Mouse (Mus musculus) c-Kit-negative CD71-positive TER-119-positive erythroid progenitor cells, embryonic 14.5 days (primary cell): Measurements from ENCODE around the gene Nudt4.

Experiments
- DNase-seq: peaks from one replicate; pipeline ENCODE4 v3.0.0-alpha.2; 2013; ENCODE audit warnings: low read depth, low spot score

The Nudt4 gene

DNA sequence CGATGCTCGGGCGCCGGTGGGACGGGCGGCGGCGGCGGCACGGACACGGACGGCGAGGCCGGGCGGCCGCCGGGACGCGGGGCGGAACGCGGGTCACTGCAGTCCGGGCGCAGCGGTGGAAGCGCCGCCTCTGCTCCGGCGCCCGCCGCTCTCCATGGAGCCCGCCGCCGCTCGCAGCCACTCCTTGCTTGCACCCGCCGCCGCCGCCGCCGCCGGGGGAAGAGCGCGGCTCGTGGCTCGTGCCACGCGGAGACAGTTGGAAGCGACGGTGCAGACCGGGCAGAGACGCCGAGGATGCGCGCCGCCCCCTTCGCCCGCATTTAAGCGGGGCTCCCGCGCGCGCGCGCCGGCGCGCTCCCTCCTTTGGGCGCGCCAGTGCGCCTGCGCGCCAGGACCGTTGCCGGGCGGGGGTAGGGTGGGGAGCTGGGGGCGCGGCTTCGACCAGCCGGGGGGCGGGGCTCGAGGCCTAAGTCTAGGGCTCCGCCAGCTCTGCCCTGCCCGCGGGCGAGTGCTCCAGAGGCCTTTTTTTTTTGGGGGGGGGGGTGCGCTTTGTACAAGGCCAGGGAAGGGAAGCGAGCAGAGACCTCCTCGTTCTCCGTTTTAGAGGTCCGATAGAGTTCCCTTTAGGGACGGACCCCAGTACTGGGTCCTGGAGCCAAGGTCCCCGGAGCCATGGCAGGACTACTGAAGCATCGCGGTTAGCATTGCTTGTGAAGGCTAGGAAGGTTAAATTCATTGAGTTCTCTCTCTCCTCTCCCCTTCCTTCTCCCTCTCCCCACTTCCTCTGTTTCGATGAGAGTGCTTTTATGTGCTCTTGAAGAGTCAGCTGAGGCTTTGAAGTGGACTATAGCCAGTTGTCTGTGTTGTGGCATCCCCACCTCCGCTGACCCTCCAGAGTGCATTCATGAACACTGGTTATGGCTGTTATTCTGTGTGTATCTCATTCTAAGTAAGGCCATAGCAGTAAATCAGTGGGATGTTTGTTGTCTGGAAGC lies at the start of gene Nudt4:
TSS of gene Nudt4 (minus strand) at position 296 of the 995 bp plus-strand sequence.
- DNase-seq: peak; percentile 88

DNA sequence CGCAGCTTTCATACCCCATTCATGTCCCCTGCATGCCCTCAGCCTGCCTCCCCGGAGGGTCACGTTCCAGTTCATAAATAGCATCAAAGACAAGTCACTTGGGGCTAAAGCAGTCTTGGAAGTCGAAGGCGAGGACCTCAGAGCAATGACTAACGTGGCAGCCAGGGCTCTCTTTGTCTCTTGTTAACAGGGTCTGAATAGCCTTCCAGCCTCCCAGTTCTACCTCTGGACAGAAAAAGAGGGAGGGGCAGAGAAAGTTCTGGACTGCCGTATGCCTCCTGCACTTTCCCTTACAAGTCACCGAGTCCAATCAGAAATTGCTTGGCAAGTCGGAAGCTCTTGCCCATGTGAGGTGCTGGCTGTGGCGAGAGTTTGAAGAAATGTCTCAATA lies 47.4 kb upstream of the Nudt4 start:
- no peak for DNase-seq

DNA sequence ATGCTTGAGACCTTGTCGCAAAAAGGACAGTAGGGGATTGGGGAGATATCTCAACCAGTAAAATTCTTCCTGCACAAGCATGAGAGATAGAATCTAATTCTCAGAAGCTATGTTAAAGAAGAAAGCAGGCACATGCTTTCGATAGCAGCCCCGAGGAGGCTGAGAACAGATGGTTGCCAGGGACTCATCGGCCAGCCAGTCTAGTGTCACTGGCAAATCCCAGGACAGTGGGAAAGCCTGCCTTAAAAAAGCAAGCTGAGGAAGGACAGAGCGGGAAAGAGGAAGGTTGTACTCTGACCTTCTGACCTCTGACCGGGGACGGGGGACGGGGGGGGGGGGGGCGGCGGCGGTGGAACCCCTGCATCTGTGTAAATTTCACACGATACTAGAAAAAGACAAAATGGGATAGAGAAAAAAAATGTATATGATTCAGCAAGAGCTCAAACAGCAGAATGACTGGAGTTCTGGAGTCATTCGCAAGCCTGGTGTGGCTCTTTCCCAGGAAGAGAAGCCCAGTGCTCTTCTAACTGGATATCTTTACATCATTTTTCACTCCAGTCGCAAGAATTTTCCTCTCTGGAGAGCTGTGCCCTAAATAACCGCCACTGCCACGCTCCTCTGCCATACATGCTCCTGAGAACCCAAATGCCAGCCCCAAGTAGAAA lies 46.9 kb upstream of the Nudt4 start:
- no peak for DNase-seq

DNA sequence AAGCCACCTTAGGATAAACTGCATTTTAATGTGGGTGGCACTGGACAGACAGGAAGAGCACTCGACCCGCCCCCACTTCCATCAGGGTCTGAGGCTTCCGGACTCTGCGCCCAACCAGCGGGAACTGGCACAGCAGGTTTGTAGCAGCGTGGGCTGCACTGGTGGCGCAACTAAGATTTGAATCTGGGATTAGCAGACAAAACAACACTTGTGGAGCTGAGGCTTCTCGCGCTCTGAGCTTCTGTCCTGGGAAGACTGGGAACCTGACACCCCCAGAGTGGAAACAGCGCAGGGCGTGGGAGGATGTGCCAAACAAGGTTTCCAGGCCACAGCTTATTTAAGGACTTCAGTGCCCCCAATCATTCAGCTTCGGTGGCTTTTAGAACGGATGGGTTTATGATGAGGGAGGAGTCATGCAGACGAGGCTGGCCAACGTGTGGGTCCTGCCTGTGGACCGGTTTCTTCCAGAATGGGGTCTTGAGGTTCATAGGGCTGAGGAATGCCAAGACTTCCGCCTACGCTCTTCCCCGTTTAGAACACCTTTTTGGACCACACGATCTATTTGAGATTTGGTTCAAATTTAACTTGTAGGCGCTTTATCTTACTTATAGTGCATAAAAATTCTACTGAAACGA lies 41.1 kb upstream of the Nudt4 start:
- no peak for DNase-seq

DNA sequence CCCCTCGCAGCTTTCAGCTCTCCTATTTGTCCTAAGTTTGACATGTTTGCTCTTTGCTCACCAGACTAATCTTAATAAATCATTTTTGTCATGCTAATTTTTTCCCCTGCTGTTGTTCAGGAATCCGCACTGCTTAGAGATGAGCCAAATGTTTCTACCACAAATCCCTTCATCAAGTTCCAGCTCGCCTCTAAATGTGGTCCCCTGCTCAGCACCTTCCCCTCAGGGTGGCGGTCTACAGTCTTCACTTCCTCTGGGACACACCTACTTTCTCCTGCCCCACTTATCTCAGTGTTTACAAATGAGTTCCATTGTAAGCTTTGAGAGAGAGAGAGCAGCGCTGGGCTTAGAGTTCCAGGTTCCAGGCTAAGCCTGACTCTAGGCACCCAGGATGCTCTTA lies 36.6 kb upstream of the Nudt4 start:
- DNase-seq: no peak

DNA sequence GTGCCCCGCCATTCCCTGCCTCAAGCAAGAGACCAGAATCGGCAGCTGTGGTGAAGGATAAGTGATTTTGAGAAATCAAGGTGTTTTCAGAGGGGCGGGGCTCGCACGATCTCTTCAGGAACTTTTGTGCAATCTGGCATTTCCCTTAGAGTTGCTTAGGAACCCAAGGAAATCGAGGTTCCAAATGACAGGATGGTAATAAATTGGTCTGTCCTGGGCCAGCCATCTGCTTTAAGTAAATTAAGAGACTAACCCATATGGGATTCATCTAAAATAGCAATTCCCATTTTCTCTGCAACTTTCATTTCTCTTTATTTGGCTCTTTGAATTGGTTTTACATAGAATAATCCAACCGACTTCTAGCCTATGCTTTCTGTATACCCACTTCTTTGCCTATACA lies 35.8 kb upstream of the Nudt4 start:
- DNase-seq: no peak

DNA sequence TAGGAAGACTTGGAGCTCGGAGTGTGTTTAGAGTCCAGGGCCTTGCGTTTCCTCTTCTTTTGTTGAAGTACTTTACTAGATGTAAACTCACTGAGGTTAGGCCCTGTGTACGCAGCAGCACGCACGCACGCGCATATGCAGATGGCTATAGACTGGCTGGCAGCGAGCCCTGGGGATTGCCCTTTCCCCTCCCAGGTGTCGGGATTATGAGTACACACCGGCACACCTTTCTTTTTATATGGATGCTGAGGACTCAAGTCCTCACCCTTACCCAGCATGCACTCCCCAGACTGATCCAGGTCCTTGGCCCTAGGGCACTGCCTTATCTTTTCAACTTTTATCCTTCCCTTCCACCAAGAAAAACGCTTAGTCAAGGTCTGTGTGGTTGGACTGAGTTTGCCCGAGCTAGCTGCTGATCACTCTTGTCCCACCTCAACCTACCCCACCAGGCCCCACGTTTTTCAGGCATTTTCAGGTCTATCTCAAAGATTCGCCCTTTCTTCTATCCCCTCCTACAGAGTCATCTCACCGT lies 34.2 kb upstream of the Nudt4 start:
- DNase-seq: no peak

DNA sequence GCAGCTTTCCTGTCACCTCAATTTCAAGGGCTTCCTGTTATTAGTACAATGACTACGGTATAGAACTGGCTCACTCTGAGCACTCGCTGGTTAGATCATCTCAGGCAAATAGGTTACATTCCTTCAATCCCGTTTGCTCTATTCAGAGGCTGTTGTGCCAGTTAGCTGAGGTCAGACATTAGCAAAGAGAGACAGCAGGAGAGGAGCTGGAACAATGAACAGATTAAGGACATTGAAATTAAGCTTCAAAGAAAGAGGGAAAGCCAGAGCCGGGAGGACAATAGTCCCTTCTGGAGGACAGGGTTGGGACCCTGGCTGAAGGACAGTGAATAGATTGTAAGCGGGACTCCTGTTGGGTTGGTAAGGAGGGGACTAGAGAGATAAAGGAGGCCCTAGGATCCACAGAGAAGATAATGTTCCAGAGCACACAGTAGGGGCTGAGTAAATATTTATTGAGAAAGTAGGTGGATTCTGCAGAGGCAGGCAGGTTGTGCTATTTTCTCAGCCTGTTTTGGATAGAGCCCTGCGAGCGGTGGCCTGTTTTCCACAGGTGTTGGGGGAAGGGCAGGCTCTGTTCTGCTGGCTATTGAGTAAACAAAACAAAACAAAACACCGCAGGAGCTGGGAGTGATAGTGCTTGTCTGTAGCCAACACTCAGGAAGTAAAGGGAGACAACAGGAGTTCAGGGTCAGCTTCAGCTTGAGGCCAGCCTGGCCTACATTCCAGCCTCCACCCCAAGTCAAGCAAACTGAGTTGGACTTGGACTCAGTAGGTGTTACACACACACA lies 32.1 kb upstream of the Nudt4 start:
- DNase-seq: no peak

DNA sequence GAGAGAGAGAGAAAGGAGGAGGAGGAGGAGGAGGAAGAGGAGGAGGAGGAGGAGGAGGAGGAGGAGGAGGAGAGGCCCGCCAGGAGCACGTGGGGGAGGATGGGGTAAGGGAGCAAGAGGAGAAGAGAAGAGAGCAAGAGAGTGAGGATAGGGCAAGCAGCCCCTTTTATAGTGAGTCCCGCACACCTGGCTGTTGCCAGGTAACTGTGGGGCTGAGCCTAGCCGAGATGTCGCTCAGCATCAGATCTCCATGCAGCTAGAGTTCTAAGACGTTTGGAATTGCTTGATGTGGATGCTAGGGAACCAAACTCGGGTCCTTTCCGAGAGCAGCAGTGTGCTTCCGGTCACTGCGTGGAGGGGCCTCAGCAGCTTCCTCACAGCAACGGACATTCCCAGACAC lies 30.5 kb upstream of the Nudt4 start:
- DNase-seq: no peak

DNA sequence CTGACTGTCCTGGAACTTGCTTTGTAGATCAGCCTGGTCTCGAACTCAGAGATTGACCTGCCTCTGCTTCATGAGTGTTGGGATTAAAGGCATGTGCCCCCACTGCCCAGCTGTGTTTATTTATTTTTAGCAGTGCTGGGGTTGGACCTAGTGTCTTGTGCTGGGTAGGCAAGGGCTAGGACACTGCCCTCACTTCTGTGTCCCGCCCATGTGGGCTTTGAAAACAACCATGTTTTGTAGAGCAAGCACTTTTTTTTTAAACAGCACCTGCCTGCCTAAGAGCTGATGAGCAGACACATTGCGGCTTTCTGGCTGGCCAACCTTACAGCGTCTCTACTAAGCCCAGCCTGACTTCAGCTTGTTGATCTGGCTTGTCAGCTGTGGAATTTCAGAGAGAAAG lies 27.3 kb upstream of the Nudt4 start:
- no peak for DNase-seq

DNA sequence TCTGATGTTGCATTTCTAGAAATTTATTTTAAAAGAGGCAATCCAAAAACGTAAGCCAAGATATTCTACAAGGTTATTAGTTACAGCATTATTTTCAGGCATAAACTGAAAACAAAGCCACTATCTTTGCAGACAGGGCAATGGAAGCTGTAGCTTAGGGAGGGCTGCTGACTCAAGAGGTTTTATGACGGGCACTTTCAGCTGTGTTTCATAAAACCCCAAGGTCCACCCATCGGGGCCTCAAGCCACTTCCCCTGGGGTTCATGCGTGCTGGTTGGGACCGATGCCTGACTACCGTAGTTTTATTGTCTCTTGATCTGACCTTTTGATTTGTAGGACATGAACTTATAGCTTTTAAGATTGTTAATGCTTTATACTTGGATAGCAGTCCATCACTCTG lies 26.2 kb upstream of the Nudt4 start:
- no peak for DNase-seq

DNA sequence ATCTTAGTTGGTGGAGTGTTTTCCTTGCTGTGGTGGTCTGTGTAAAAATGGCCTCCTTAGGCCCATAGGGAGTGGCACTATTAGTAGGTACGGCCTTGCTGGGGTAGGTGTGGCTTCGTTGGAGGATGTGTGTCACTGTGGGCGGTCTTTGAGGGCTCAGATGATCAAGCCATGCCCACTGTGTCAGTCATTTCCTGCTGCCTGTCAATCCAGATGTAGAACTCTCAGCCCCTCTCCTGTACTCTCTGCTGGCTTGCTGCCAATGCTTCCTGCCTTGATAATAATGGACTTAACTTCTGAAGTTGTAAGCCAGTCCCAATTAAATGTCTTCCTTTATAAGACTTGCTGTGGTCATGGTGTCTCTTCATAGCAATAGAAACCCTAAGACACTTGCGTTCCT lies 25.2 kb upstream of the Nudt4 start:
- no peak for DNase-seq

DNA sequence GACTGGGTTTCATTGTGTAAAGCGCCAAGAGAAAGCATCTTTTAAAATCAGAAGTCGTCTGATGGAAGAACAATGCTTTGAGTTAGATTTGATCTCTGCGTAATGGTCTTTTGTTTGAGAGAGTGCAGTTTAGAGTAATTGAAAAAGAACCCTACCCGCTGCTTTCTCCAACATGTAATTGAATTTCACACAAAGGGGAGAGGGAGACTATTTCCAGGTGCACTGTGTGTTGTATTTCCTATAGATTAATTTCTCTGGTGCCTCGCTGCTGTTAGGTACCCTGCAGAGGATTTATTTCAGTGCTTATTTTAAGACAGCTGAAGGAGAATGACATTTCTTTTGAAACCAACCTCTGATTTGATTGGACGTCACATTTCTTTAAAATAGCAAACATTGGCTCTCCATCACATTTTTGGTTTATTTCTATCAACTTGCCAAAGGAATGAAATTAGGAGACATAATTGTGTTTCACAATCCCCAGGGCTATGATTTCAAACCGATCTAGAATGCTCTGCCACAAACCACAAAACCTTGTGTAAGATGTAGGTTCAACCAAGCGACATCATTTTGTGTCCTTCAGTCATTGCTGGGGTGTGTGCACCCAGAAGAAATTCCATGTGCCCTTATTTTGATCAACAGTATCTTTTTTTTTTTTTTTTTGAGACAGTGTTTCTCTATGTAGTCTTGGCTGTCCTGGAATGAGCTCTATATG lies 23.7 kb upstream of the Nudt4 start:
- no peak for DNase-seq

DNA sequence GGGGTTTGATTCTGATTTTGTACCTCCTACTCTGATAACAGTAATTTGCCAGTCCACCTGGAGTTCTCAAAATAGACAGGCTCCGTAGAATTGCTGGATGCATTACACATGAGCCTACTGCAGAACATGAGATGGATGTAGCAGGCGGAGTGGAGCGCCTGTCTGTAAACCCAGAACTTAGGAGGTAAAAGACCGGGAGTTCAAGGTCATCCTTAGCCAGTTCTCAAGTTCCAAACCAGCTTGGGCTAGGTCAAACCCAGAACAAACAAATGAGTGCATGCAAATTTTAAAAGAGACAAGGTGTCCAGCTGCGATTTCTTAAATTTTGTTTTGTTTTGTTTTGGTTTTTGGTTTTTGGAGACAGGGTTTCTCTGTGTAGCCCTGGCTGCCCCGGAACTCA lies 21.6 kb upstream of the Nudt4 start:
- DNase-seq: no peak

DNA sequence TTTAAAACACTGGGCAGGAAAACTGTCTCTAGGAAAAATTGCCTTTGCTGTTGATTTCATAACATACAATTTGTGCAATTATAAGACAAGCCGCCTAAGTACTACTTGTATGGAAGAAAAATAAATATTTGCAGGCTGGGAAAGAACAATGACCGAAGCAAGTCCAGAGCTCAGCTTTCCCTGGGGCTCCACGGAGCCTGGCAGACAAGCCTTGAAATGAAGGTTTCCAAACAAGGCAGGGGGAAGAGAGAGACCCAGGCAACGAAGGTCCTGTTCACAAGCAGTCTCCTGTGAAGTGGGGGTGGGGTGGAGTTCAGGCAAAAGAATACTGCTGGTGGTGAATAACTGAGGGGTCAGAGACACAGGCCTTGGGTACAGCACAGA lies 13.6 kb upstream of the Nudt4 start:
- DNase-seq: no peak

DNA sequence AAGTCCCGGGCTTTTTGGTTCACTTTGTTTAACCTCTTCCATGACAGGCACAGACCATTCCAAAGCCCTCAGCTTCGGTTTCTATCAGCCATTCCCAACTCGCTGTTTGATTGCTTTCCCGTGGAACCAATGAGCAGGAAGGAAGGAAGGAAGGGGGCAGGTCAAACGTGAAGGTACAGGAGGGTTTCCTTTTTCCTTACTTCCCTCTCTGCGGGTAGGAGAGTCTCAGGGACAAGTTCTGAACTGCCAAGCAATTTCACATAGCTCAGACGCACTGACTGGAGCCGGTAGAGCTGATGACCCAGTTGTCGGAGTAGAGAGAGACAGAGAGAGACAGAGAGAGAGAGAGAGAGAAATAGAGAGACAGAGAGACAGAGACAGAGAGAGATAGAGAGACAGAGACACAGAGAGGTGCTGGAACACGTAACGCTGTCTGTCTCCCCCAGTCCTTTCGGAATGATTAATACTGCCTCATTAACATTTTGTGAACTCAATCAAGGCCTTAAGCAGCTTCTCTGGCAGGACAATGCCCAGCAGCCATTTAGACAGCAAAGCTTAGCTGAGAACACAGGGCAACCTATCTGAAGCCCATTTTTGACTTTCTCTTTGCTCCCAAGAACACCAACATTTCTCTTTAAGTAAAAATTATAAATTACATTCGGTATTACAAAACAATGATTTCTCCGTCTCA lies 13.1 kb upstream of the Nudt4 start:
- no peak for DNase-seq

DNA sequence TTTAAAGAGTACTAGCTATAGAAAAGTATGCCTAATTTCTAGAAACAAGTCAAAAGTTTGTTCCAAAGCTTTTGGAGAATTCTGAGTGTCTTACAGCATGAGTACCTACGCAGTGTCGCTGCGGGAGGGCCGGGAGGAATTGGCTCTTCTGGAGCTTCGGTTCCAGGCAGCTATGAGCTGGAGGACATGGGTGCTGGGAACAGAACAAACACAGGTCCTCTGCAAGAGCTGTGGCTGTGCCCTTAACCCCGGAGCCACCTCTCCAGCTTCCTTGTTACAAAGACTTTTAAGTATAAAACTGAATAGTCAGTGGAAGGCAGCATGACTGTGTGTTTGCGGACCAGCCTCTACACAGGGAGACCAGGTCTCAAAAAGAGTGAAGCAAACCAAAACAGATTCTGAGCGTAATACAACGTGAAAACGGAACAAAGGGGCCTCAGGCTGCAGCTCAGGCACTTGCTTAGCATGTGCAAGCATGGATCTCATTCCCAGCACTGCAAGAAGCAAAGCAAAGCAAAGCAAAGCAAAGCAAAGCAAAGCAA lies 12.0 kb upstream of the Nudt4 start:
- DNase-seq: no peak

DNA sequence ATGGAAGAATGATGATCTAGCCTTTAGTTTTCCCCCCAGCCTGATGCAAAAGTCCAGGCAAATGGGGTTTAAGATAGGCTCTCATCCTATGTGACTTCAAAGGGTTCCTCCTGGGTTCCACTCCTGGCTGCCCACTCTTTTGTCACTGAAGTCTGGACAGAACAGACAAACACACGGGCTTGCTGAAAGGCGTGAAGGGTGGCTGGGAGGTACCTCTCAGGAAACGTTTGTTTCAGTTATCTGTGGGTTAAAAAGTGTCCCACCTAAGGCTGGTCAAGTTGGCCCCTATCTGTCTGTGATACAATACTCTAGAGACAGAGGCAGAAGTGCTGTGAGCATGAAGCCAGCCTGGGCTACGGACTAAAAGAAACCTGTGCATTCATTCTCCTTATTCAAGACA lies 11.0 kb upstream of the Nudt4 start:
- no peak for DNase-seq

DNA sequence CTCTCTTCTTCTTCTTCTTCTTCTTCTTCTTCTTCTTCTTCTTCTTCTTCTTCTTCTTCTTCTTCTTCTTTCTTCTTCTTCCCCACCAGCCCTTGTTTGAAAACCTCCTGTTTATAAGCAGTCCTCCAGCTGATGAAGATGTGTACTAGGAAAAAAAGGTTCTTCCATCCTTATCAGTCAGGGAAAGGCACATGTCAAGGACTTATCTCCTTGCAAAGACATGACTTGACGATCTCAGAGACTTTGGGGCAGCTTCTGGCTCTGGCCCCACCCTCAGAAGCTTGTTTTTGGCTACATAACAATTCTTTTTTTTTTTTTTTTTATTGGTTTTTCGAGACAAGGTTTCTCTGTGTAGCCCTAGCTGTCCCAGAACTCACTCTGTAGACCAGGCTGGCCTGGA lies 5.5 kb upstream of the Nudt4 start:
- DNase-seq: peak; percentile 84

DNA sequence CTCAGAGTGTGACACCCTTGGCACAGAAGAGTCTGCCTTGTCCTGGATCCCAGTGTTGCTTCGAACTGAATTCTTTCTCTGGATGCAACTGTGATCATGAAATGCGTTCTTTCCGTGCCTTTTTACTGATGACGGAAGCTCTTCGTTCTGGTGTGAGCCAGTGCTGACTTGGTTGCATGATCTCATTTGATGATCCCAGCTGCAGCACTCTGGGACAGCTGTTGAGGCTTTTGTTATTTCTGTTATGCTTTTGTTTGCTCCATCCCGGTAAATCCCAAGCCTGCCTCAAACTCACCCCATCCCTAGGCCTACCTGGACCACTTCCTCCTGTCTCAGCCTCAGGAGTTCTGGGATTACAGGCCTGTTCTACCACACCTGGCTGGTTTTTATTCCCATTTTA lies 4.1 kb upstream of the Nudt4 start:
- no peak for DNase-seq
